Mouse (Mus musculus): Measurements from ENCODE around the gene Cit.

GRCm38 (mm10) chr5:116022131-116022530 lies 177.1 kb downstream of the Cit start:
- no peak for TF ChIP-seq TBP (IDR thresholded peaks at IDR 0.05; ENCODE audit: low read depth, low read length)
- no peak for TF ChIP-seq MXI1 (IDR thresholded peaks at IDR 0.05; ENCODE audit: low read depth, low read length)
- no peak for TF ChIP-seq CTCF (IDR thresholded peaks at IDR 0.05 in 2 of 3, conservative IDR thresholded peaks at IDR 0.05 in 1 of 3; ENCODE audit: control insufficient read depth in 1 of 3, insufficient read depth in 1 of 3, low read depth in 2 of 3, low read length in 3 of 3, poor library complexity in 1 of 3, severe bottlenecking in 1 of 3)
- TF ChIP-seq TCF12 (IDR thresholded peaks at IDR 0.05; ENCODE audit: low read depth, low read length): peak; percentile 53; the same call in 1 of the 2 replicates
- TF ChIP-seq MAX (IDR thresholded peaks at IDR 0.05; ENCODE audit: low read length): no peak
- TF ChIP-seq CHD1 (IDR thresholded peaks at IDR 0.05; ENCODE audit: low read depth, low read length): no peak

Measured in MEL (cell line).